Mouse (Mus musculus) olfactory bulb, adult 2 months (tissue): ENCODE measurements around the gene Ptpn3.

Experiments
- CTCF ChIP-seq: fragments of 200-500 bp; IDR thresholded peaks from 2 replicates; pipeline ENCODE4 v1.5.1; 2012; ENCODE audit warnings: low read depth, mild to moderate bottlenecking, low read length, moderate library complexity; ENCODE audit not compliant: insufficient read depth
- POLR2A ChIP-seq: fragments of 200-500 bp; IDR thresholded peaks from 2 replicates; pipeline ENCODE4 v1.6.1; 2012; ENCODE audit warnings: mild to moderate bottlenecking, low read depth, low read length, moderate library complexity; ENCODE audit not compliant: insufficient read depth

DNA sequence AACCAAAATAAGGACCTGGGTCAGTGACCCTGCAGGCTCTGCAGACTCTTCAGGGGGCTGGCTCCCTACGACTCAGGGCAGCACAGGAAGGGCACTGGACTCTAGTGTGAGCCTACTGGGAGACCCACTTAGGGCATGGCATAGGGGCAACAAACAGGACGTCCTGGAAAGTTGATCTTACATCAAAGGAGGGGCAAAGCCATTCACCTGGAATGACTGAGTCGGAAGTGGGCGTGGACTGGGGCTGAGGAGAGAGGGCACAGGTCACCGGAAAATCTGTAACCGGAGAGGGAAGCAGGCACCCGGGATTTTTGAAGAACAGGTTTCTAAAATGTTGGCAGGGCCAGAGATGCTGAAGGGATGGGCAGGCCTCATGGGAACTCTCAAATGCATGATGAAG lies 99.5 kb downstream of the Ptpn3 start:
- no peak for TF ChIP-seq CTCF
- no peak for TF ChIP-seq POLR2A
